Mouse (Mus musculus) large intestine, adult 2 months (tissue): ENCODE results near the gene Chrnd. TPM values are rescaled to one million over a fixed set of nuclear protein-coding genes. Genes with fewer than 3 reads are reported as not detected.

Source experiments
- DNase-seq: peaks from one replicate; pipeline ENCODE4 v3.0.0-alpha.2; 2012; ENCODE audit warnings: low read depth, low spot score
- WGBS: fragments of 180-500 bp; shearing (Covaris S2); methylation state at CpG from one replicate; pipeline ENCODE4 v1.1.7; 2018; 5-methylcytosine and 5-hydroxymethylcytosine counted together
- polyA plus RNA-seq: library from polyadenylated mRNA; depleted of rRNA; stranded (reverse); fragments of >200 nt; gene quantifications from 2 replicates; pipeline ENCODE4 v1.2.3, GENCODE M21; 2012

Chrnd gene
- polyA plus RNA-seq, 1 experiment: not detected

DNA sequence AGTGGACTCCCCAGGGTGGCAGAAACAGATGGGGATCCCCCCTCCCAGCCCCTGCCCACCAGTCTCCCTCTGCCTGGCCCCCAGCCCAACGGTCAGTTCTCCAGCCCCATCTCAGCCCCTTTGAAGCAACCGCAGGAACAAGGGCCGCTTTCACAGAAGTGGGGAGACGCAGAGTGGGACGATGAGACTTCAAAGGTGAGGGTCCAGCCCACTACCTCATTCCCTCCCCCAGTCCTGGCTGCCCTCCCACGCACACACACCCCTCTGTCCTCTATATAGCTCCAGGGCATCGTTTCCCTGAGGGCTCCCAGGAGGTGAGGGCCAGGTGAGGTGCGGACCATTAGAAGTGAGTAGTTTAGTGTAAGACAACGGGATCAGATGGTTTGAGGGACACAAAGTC, 7.4 kb upstream of the Chrnd start, which contains the start of gene Prss56:
TSS of gene Prss56 (plus strand) at position 301 of the 400 bp plus-strand sequence.
- DNase-seq: no peak
- 50% methylated on average over 9 of the region's 9 CpGs for WGBS

DNA sequence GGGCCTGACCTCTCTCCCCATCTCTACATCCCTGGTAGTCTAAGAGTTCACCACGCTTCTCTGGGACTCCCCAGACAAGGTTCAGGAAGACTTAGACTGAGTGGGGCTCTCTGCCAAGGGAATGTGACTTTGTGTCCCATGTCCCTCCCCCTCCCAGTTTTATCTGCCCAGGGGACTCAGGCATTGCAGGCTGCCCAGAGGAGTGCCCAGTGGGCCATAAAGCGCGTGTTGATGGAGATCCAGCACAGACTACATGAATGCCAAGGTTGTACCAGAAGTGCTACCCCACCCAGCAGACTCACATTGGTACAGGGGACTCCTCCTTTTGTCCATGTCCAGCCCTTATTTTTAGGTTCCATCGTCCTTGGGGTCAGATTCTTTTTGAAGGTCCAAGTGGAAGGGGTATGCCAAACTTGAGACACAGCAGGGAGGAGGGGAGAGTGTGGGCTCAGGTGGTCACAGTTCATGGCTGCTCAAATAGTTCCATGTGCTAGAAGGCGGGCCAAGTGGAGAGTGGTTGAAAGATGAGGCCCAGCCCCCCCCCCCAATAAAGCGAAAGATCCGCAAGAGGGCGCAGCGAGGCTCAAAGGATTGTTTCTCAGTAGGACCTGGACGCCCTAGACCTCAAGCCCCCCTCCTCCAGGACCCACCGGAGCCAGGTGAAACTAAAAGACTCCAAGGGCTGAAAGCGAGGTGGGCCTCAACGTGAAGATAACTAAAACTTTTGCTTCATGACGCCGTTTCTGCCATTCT, 6.2 kb upstream of the Chrnd start:
- no peak for DNase-seq
- 29% methylated on average over 15 of the region's 15 CpGs for WGBS

DNA sequence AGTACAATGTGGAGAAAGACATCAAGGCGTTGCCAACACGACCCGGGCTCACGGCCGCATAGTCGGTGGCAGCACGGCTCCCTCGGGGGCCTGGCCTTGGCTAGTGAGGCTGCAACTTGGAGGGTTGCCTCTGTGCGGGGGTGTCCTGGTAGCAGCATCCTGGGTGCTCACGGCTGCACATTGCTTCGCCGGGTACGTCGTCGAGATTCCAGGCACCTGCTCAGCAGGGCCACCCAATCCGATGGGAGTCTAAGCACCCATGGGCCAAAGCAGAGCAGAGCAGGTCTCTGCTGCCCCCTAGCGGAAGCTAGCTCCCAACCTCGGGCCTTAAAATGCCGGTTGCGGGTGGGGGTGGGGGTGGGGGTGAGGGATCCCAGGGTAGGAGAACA, 5.7 kb upstream of the Chrnd start:
- no peak for DNase-seq
- WGBS: 8% methylated on average over 20 of the region's 20 CpGs

DNA sequence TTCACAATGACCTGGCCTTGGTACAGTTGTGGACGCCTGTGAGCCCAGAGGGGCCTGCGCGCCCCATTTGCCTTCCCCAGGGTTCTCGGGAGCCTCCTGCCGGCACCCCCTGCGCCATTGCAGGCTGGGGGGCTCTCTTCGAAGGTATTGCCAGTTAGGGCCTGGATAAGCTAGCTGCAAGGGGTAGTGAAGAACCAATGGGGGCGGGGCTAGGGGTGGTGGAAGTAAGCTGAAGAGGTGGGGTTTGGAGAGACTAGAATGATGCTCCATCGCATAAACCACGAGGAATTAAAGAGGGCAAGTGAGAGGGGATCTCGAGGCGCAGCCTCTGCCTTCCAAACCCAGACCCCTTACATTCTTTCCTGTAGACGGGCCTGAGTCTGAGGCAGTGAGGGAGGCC, 4.9 kb upstream of the Chrnd start:
- 24% methylated on average over 13 of the region's 13 CpGs for WGBS
- DNase-seq: no peak

DNA sequence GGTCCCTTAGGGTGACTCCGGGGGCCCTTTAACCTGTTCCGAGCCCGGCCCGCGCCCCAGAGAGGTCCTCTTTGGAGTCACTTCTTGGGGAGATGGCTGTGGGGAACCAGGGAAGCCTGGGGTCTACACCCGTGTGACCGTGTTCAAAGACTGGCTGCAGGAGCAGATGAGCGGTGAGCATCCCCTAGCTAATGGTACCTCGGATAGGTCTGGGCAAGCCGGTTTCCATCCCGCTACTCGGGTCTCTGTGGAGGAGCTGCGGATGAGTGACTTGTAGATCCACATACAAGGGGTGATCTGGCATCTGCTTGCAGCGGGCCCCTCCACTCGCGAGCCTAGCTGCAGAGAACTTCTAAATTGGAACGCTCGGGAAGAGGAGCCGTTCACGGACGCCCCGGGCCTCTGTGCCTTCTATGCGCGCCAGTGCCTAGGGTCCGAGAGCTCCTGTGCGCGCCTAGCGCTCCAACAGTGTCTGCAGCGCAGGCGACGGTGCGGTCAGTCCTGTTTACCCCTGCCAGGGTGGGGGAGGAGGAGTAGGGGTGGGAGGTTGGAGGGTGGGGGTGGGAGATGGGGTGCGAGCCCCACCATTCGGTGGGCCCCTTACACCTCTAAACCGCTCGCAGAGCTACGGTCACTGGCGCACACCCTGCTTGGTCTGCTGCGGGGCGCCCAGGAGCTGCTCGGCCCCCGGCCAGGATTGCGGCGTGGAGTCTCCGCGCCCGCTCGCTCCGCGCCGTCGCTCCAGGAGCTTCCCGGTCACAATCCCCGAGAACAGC, 4.0 kb upstream of the Chrnd start:
- 4% methylated on average over 54 of the region's 54 CpGs for WGBS
- DNase-seq: no peak

DNA sequence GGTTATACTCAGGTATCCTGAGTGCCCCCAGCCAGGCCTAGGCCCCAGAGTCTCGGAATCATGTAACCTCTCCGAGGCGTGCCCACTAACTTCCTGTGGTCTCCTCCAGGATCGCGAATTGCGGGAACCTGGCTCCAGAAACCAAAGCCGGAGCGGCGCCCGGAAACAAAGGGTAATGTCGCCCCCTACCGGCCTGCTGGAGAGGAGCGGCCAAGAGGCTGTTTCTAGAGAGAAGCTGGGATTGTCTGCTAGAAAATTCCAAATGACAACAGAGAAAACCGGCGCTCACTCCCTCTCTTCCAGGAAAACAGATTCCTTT, 3.4 kb upstream of the Chrnd start:
- under 1% methylated on average over 15 of the region's 15 CpGs for WGBS
- DNase-seq: peak; percentile 33

DNA sequence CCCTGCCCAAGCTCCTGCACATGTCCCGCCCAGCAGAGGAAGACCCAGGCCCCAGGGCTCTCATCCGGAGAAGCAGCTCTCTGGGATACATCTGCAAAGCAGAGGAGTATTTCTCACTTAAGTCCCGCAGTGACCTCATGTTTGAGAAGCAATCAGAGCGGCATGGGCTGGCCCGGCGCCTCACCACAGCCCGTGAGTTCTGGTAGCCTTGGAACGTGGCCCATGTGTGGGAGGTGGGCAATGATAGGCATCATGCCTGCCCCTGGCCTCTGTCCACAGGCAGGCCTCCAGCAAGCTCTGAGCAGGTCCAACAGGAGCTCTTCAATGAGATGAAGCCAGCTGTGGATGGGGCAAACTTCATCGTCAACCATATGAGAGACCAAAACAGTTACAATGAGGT, 6.9 kb downstream of the Chrnd start:
- 80% methylated on average over 9 of the region's 9 CpGs for WGBS
- DNase-seq: no peak

DNA sequence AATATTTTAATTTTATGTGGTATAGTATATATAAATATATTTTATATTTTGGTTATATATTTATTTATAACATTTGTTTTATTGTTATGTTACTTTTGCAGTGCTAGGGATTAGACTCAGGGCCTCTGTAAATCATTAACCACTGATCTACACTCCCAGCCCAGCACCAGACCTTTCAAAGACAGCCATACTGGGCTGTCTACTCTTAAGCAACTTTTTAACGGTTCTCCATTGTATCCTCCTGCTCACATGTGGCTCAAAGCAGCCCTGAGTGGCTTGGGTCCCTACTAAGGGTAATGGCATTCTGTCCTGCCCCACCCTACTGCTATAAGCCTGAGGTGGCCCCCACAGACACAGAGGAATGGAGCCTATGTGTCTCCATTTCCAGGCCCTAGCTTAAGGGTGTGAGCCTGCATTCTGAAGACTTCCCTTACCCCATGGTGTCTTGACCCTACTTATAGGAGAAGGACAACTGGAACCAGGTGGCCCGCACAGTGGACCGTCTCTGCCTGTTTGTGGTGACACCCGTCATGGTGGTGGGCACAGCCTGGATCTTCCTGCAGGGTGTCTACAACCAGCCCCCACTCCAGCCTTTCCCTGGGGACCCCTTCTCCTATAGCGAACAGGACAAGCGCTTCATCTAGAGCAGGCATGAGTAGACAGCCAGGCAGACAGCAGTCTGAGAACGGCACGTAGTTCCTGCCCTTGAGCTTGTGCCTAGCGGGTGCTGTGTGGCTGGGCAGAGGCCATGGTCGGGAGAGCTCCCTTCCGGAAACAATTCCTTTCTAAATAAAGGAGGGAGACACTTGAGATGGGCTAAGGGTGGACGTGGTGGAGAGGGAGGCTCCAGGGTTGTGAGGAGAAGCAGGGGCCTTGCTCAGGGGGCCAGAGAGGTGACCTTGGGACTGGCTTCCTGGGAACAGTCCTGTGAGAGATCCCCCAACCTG, 8.0 kb downstream of the Chrnd start:
- WGBS: 68% methylated on average over 12 of the region's 12 CpGs
- no peak for DNase-seq

DNA sequence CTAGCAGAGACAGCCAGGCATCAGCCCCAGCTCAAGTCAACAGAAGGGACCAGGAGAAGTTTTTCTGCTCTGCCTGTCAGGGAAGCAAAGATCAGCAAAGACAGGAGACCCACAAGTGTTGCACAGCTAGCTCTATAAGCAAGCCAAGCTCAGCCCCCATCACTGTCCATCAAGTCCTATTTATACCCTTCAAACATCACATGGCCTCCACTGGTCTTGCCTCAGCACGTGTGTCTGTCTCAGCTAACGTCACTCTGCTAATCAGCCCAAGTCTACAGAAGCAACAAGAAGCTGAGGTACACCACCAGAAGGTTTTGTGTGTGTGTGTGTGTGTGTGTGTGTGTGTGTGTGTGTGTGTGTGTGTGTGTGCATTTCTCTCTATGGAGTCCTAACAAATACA, 10.4 kb downstream of the Chrnd start:
- 52% methylated on average over 2 of the region's 2 CpGs for WGBS

DNA sequence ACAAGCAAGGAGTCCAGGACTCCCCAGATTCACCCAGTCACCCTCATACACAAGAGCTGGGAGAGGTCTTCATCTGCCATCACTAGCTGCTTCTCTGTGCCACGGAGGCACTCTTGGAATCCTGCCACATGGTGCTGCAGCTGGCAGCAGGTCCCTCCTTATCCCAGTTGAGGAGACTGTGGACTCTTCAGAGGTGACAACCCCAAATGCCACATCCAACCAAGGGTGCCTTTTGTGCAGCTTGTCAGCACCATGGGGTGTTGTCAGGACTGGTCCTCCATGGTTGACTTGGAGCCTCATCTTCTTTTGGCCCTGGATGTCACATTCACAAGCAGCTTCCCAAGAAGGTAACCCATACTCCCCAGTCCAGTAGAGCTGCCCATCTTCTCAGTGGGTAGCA, 11.4 kb downstream of the Chrnd start:
- WGBS: 36% methylated on average over 1 of the region's 1 CpGs
- no peak for DNase-seq

More for the DNA sequence above, 10.4 kb downstream of the Chrnd start:
- DNase-seq: no peak

DNA sequence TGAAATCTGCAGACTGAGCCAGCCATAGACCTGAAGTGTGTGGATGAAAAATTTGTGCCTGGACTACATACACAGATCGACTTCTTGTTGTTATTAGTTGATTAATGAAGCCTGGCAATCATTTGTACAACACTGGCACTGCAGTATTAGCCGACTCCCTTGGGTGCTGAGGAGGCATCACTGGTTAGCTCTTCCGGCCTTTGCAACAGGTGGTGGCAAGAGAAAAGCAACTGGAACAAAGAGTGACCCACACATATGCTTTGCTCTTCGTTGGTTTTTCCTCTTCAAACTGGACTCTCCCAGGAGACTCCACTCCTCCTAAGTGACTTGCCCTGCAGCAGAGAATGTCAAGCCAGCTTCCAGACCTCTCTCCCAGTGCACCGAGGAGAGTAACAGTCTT, 13.4 kb downstream of the Chrnd start:
- WGBS: 78% methylated on average over 5 of the region's 5 CpGs

DNA sequence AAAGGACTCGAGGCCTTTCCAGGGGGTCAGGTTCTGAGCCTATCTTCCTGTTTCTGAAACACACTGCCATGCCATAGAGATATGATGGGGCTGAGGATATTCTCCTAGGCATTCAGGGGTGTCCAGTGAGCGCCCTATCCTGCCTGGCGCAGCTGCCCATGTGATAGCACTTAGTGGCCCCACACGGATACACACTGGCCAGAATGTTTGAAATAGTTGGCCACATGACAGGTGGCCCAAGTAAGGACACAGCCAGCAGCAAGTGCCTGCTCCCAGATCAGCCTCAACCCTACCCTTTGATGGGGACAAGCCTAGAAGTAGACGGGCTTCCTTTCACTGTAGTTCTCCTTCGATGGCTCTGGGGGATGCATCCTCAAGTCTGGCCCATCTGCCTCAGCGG, 14.1 kb downstream of the Chrnd start, which contains the start of gene Chrng:
TSS of gene Chrng (plus strand) at position 193 of the 400 bp plus-strand sequence.
- WGBS: 86% methylated on average over 7 of the region's 7 CpGs
- DNase-seq: no peak

More for the DNA sequence above, 13.4 kb downstream of the Chrnd start:
- no peak for DNase-seq

DNA sequence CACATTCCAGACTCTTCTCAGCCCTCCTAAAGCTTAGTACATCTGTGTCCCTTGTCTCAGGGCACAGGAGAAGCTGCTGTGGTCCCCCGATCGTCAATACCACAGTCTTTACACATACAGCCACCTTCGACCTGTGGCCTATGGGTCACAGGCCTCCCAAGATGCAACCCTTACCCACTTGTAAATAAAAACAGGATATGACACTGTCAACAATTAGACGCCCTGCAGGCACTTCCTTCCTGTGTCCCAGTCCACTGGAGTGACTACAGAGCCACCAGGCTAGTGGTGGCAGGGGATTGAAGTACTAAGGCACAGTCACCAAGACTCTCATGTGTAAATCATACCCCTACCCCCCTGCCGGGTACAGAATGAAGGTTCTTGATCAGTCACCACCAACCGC, 14.6 kb downstream of the Chrnd start:
- WGBS: 50% methylated on average over 6 of the region's 6 CpGs
- no peak for DNase-seq

DNA sequence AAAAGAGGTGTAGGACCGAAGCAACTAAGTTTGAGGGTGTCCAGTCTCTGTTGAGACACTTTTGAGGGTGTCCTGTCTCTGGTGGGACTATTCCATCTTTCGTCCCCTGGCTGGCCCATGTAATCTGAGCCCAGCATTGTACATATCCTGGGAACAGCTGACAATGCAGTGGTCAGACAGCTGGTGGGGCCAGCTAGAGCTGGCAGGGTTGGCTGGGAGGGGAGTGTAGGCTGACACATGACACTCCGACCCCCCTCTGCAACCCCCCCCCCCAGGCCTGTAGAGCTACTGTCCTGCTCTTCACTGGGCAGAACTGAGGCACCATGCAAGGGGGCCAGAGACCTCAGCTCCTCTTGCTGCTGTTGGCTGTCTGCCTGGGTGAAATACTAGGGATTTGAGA, 15.1 kb downstream of the Chrnd start:
- no peak for DNase-seq
- 57% methylated on average over 3 of the region's 3 CpGs for WGBS

DNA sequence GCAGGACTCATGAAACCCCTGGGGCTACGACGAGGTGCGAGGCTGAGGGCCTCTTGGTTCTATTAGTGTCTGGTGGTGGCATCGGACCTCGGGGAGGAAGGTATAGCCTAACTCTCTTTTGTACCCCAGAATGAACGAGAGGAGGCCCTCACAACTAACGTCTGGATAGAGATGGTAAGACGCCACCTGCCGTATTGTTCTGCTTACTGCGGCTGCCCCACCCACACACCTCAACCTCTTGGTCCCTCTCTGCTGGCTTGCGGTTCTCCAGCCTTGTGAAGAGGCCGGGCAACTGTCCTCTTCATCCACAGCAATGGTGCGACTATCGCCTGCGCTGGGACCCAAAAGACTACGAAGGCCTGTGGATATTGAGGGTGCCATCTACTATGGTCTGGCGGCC, 15.9 kb downstream of the Chrnd start:
- no peak for DNase-seq

DNA sequence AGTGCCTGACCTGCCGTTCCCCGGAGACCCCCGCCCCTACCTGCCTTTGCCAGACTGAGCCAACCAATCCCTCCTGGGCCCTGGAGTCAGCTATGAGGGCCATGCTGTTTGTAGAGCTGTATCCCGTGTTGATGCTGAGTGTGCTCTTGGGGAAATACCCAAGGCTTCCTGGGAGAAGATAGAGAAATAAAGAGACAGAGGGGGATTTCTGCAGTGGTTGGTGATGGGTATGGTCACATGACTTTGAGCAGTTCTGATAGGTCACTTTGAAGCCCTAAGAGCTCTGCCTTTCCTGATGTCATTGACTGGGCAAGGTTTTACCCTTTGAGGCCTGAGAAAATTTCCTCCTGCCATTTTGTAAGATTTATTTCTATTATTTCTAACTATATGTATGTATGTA, 21.0 kb downstream of the Chrnd start:
- 81% methylated on average over 4 of the region's 4 CpGs for WGBS
- DNase-seq: no peak

More for the DNA sequence above, 15.9 kb downstream of the Chrnd start:
- 18% methylated on average over 17 of the region's 17 CpGs for WGBS

DNA sequence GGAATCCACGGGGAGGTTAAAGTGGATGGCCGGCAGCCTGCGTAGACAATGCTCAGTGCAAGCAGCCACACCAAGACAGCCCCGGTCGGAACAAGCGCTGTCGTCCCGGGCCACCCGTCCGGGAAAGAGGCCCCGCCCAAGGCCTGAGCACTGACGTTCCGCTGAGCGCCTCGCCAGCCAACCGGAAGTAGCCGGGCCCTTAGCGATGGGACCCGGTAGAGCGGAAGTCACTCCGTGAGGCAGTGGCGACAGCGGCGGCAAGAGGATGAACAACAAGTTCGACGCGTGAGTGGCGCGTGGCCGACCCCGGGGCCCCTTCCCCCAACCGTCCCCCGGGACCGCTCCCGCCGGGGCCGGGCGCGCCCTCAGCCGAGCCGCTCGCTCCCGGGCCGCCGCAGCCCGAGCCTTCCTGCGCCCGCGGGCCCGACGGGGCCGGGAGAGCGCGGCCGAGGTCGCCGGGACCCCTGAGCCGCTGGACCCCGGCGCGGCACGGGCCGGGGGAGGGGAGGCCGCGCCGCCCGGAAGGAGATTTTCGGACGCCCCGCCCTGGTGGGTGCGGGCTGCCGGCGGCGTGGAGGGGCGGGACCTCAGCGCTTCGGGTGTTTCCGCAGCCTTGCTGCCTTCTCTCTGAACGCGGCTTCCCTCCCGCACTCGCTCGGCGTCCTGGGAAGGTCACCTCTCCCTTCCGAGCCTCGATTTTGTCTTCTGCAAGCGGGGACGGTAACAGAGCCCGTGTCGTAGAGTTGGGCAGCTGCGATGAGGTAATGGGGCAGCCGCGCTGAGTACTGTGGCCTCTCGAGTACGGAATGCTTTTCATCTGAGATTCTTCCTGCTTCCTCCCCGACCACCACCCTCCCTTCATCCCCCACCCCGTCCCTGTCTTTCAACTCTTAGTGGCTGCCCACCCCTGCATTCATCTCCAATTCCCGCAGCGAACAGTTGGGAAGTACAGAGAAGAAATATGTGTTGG, 23.6 kb downstream of the Chrnd start, which contains the start of gene Eif4e2:
TSS of gene Eif4e2 (plus strand) at position 180 of the 970 bp plus-strand sequence.
- peak; percentile 82 for DNase-seq
- WGBS: 1% methylated on average over 99 of the region's 99 CpGs

DNA sequence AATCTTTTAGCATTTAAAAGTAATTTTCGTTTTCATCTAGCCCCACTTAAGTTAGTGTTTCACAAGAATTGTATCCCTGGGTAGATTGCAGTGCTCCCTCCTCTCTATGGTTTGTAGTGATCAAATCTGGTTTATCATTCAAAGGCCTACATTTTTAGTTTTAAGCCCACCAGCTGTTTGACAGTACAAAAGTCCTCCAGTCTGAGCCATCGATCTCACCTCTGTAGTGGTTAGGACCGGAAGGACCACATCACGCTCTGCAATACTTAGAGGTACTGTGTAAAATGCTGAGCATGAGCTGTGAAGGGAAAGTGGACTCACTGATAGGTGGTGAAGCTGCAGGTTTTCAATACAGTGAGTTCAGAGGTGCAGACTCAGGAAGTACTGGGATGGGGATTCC, 24.3 kb downstream of the Chrnd start:
- no peak for DNase-seq
- WGBS: 4% methylated on average over 4 of the region's 4 CpGs

DNA sequence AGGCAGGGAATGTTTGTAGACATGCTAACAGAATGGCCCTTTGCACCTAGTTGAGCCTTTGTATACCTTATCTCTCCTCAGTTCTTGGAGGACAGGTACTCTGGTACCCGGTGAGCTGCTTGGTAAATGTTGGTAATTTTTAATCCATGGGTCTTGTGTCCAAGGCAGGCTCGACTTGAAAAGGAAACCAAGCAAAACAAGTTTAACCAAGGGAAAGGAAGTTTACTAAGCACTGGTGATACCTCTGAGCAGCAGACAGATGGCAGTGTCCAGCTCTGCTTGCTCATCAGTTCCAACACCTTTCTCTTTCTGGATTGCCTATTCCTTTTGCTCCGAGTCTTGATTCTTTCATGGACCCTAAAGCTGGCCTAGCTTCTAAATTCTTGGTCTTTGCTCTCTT, 27.5 kb downstream of the Chrnd start:
- DNase-seq: no peak
- 23% methylated on average over 3 of the region's 3 CpGs for WGBS
